Mouse (Mus musculus): Measurements from ENCODE around the gene Ubac1.

The Ubac1 gene

DNA sequence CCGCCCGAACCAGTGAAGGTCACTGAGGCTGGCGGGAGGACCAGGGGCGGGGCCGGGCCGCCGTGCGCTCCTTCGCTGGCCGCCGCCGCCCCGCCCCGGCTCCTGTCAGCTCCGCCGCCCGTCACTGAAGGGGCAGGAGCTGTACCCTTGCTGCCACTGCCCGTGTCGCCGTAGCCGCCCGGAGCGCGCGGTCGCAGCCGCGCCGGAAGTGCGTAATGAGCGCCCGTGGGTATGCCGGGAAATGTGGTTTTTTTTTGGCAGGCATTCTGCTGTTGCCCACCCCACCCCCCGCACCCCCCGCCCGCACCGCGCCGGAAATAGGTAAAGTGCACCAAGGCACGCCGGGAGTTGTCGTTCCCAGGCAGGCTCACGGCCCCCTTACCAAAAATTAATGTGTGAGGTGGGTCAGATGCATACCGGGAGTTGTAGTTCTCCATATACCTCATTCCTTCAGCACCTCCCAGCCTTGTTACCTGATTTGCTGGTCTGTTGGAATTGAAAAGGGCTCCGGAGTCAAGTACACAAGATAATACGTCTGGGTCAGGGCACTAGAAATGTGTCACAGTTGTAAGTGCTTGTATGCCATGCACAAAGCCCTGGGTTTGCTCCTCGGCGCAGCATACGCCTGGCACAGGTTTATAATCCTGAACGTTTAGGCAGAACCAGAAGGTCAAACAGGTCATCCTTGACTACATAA is at the start of gene Ubac1:
Gene Ubac1 (minus strand): TSS at position 187 of the 697 bp plus-strand sequence.
- peak; percentile 95 for DNase-seq

DNA sequence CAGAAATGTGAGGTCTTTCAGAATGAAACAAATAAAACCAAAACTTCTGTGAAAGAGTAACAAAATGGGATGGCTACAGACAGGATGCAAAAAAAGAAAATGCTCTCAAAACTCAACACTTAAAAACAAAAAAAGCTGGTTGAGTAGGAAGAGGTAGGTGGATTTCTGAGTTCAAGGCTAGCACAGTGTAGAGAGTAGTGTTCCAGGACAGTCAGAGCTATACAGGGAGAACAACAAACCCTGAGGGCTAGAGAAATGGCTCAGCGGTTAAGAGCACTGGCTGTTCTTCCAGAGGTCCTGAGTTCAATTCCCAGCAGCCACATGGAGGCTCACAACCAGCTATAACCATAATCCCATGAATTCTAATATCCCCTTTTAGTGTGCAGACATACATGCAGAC is 47.0 kb upstream of the Ubac1 start:
- DNase-seq, result no peak

DNA sequence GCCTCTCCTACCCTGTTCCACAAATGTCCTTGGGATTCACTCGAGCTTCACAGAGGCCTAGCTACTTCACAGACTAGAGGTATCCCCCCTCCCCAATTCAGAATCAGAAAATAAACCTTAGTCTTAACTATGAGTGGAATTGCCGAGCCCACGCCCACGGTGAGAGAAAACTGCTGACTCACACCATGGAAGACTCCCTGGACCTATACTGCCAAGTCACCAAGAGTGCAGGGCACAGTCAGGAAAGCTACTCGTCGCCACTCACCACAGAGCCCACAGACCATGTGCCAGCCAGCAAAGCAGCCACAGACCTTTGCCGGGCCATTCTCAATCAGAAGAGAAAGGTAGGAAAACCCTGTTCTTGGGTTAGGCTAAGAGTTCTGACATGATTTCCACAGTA is 46.6 kb upstream of the Ubac1 start:
- DNase-seq, result no peak

DNA sequence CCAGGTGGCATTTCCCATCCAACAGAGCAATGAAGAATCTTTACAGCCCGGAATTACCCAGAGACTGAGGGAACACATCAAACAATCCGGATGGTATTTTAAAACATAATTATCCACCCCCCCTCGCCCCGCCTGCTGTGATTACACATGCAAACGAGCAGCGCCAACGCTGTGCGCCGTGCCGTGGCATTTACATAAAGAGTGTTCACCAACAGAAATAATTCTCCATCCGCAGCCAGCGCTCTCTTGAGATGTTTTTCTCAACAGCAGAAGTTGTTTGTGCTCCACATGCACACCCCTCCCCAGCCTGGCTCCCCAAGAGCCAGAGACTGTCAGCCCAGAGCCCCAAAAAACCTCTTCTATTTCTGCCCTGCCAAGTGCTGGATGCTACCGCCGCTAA is 45.0 kb upstream of the Ubac1 start:
- no peak for DNase-seq

DNA sequence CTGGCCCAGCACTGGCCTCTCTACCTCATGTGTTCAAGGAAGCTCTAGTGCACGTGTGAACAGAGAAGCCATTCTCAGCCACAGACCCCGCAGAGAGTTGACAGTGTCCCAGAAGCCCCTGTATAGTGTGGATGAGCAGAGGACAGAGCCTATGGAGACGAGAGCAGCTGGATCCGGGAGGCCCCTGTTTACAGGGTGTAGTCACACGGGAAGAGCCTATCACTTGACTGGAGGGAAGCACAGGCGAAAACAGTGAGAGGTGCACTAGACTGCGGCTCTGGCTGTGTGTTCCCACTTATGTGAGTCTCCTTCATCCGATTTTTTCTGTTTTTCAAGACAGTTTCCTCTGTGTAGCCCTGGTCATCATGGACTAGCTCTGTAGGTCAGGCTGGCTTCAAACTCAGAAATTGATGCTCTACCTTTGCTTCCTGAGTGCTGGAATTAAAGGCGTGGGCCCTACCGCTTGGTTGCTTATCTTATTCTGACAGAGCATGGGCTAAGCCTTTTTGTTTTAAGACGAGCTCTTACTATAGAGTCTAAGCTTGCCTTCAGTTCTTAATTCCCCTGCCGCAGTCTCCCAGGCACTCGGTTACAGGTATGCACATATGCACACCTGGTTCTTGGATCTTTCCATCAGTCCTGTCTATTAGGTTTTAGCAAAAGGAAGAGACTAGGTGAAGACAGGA is 41.3 kb upstream of the Ubac1 start:
- DNase-seq, result no peak

DNA sequence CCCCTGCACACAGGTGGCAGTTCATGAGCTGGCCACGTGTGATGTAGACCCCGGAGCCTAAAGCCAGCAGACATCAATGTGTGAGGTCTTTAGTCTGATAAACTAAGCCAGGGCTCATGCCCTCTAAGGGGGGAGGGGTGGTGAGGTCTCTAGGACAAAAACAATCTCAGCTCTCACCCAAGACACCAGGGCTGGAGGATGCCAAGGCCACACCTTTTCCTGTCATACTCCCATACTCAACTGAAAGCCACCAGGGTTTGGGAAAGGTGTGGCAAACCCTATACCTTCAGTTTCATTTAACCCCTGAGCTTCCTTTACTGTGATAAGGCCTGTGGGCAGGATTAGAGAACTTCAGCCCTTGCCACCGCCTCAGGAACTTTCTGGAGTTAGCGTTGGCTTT is 40.7 kb upstream of the Ubac1 start:
- no peak for DNase-seq

DNA sequence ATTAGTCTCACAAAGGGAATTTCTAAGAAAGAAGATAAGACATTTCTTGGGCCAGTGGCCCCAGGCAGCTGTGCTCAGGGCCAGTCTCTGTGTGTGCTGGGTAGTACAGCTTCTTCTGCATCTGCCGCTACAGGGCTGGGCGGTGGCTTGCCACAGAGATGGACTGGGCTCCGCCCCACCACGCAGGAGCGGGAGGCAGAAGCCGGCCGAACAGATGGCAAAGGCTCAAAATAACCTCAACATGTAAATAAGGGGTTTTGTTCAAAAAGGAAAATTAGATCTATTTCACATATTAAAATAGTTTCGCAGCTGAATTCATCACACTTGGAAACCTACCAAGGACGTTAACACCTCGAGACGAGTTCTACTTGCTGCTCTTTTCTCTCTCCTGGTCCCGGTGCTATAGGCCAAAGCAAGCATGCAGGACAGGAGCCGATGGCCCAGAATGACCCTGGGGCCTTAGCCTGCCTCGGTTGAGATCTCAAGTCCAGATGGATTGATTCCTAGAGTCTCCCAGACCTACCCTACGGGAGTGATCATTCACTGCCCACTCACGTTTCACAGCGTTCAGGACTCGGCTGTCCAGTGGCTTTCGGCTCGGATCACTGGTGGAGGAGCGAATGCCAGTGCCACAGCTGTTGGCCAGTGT is 39.6 kb upstream of the Ubac1 start:
- no peak for DNase-seq

DNA sequence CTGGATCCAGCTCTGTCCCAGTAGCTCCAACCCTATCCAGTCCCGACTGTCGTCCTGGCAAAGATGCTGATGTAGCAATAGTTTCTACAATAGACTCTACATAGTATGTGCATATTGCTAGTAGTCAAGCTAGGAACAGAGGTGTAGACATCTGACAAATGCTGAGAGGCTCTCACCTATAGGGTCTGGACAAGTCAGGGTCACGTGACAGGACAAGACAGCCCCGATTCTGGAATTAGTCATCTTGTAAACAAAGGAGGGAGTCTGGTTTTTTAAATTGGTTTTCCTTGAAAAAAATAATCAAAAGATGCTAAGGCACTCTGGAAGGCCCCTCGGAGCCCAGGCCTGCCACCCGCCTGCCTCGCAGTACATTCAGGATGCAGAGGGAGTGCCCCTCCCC is 35.5 kb upstream of the Ubac1 start:
- no peak for DNase-seq

DNA sequence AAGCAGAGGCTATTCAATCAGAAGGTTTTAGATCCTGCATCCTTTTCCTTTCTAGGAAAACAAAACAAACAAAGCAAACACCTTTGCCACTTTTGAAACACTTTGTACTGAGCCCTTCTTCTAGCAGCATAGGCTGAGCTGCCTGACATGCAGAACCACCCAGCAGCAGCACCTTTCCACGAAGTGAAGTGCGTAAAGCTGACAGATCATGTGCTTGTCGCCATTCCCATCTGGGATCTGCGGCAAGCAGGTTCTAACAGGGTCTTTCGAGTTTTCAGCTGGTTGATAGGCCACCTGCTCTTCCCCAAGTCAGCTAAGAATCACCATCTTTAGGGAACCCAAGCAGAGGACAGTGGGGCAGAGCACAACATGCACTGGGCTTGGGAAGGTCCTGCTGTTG is 34.7 kb upstream of the Ubac1 start:
- no peak for DNase-seq

DNA sequence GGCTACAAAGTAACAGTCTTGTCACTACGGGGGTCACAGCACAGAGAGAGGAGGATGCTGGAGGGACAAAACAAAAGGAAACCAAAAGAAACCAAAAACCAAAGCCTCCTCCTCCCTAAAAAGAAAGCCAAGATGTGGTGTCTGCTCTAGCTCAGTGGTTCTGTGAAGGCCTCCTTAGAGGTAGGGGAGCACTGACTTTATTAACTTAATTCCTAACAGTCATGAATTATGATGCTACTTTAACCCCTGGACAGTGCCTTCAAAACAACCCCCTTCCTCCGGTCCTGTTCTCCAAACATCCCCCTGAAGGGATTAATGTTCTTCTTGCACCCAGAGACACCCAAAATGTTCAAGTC is 34.2 kb upstream of the Ubac1 start:
- no peak for DNase-seq

DNA sequence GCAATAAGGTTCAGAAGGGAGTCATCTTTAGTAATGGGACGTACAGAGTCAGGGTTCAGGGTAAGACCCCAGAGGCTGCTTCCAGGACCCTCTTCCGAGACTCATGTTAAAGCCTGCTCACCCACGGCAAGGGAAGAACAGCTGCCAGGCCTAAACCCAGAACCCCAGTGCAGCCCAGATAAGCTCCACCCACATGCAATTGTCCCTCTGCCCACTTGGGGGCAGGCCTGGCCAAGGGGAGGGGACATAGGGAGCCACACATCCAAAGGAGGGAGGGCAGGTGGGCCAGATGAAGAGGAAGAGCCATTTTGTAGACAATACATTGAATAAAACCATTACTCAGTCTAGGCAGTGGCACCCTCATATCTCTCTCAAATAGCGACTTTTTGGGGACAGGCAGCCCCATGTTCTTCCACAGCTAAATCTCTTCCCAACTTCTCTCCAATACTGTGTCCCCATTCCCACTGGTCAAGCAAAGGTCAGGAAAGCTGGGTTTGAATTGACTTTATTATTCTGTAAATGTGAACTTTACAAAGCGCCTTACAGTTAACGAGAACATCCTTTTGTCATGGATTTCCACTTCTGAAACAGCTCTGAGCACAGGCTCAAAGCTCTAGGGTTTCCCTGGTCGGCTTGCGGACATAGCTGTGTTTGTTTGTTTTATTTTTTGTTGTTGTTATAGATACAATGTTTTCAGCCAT is 33.6 kb upstream of the Ubac1 start:
- peak; percentile 55 for DNase-seq

DNA sequence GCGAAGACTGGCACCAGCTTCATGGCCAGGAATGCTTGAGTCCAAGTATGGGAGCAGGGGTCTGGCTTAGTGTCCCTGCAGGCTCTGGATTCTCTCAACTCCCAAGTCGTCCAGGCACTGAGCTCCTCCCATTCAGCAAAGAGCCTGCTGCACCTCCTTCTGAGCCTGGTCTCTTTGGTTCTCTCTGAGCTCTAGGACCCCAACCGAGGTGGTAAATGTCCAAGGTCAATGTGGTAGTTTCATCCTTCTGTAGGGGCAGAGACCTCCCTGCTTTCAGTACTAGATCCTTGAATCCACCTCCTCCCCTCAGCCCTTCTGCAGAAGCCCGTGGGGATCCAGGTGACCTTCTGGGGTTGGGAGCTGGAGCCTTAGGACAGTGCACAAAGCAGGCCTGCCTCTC is 31.3 kb upstream of the Ubac1 start:
- no peak for DNase-seq

DNA sequence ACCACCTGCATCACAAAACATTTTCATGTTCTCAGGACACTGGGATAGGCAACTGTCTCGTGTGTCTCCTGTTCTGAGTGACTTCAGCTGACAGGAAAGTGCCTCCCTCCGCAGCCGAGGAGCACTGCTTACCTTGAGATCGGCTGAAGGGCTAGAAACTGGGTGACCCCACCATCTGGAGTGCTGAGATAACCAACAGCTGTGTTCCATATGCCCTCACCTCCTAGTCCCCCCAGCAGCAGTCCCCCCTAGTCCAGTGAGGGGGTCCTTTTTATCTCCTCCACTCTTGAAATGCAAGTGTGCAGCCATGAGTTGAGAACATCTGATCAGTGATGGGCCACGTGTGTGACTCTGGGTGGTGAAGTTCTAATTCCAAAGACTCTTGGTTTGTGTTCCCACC is 27.3 kb upstream of the Ubac1 start:
- DNase-seq, result no peak

DNA sequence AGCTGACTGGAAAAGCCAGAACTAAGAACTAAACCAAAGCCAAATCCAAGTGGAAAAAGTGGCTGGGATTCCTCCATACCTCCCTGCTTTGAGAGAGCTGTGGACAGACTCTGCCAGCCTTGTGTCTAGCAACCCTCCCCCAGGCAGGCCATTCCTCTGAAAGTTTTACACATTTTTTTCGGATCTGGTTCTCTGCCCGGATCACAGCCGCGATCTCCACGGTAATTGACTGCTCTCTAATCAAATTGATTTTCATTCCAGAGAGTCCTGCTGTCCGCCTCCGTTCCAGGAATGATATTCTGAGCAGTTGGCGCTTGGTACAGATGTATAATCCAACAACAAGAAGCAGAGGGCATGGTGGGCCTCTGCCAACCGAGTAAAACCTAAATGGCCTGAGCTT is 22.7 kb upstream of the Ubac1 start:
- no peak for DNase-seq

DNA sequence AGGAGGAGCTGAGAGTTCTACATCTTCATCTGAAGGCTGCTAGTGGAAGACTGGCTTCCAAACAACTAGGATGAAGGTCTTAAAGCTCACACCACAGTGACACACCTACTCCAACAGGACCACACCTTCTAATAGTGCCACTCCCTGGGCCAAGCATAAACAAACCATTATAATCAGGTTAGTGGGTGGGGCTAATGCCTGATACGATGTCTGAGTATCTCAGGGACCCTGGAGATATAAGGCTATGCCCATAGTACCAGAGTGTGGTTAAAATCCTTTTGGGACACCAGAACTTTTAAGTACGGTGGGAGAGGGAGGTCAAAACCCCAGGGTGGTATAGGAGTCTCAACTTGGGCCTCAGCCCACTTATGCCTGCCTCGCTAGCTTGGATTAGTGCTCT is 21.1 kb upstream of the Ubac1 start:
- no peak for DNase-seq

DNA sequence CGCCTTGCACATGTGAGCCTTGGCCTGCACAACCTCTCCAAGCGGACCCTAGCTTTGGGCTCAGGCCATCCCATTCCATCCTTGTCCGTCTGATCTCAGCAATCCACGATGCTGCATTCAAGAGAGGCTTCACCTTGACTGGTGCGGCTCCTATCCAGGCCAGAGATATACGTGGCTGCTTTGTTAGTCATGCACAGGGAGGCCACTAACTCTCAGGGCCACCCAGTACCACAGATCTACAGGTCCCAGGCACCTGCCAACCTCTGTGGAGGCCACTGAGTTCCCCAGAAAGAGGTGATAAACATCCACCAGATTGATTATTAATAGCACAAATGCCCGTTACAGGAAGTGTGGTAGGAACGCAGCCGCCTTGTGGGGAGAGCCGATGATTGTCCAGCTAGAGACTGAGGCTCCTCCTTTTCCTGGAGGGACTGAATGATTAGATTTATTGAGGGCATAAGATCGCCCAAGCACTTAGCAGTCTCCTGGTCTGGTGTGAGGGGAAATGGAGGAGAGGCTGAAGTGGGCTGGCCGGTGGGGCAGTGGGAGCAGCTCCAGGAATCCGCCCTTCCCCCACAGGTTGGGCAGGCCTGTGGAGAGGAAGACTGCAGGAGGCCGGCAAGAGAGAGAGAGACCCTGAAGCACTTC is 19.7 kb upstream of the Ubac1 start:
- peak; percentile 51 for DNase-seq

DNA sequence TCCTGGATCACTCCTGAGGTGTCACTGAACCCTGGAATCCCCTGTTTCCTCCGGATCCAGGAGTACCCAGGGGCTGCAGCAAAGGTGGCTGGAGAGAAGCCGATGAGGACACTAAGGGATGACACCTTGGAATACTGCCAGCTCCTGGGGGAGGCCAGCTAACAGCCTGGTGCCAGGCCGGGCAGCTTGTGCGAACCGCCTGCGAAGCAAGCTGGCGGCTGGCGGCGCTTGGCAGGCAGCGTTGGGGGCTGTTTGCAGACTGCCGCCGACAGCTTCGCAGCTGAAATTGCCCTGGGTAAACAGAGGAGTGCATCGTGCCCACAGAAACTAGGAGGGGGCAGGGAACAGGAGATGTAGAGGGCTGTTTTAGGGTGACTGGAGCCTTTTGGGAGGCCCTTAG is 18.4 kb upstream of the Ubac1 start:
- no peak for DNase-seq

DNA sequence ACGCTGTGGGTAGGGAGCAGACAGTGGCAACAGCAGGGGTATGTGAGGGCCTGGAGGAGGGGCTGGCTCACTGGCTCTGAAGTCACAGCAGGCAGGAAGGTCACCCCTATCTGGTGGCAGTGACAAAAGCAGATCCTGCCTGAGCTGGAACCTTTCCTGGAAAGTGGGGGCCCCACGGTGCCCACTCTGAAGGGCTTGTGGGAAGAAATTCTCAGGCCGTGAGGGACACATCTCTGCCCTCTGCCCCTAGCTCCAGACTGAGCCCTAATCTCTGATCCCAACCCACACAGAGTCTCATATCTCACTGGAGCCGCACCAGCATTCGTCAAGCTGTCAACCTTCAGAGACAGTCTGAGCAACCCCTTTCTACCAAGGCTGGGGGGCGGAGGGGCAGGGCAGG is 15.8 kb upstream of the Ubac1 start:
- DNase-seq, result no peak

DNA sequence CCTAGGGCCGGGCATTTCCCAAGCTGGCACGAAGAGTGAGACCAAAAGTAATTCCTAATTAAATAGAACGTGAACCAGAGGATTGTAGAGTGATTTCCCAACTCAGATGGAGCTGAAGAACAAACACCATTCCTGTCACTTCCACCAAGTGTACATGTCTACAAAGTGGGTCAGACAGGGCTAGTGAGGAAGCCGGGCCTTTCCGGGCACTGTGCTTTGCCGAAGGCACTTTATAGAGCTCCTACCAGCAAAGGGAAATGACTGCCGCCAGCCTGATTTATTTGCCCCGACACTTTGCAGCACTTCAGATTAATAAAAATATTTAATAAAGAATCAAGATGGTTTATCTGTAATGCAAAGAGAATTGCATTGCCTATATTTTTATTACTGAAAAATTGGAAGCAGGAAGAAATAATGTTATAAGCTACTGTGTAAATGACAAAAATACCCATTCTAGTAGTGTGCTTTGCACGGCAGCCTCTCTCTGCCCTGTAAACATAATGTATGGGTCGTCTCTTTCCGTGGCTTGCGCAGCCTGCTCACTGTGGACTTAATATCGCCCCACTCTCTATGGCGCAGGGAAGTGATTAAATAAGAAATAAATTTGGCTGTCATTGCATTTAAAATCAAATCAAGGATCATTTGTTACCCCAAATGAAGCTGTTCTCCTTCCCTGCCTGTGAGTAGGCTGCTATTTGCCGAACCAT is 12.9 kb upstream of the Ubac1 start:
- DNase-seq, result no peak

DNA sequence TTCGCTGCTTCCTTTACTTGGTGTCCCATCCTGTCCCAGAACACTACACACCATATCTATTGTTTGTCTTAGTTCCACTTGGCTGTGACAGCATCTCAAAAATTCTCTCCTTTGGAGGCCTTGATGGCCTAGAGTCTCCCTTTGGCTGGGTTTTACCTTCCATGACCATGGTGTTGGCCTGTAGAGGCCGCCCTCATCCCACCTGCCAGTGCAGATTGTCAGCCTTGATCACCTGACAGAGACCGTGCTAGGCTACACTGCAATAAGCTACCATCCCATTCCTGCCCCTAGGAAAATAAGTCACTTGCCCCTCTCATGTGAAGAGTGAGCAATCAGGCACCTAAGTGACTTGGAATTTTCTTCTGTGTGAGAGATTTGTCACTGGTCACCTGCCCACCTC is 8.7 kb upstream of the Ubac1 start:
- no peak for DNase-seq

DNA sequence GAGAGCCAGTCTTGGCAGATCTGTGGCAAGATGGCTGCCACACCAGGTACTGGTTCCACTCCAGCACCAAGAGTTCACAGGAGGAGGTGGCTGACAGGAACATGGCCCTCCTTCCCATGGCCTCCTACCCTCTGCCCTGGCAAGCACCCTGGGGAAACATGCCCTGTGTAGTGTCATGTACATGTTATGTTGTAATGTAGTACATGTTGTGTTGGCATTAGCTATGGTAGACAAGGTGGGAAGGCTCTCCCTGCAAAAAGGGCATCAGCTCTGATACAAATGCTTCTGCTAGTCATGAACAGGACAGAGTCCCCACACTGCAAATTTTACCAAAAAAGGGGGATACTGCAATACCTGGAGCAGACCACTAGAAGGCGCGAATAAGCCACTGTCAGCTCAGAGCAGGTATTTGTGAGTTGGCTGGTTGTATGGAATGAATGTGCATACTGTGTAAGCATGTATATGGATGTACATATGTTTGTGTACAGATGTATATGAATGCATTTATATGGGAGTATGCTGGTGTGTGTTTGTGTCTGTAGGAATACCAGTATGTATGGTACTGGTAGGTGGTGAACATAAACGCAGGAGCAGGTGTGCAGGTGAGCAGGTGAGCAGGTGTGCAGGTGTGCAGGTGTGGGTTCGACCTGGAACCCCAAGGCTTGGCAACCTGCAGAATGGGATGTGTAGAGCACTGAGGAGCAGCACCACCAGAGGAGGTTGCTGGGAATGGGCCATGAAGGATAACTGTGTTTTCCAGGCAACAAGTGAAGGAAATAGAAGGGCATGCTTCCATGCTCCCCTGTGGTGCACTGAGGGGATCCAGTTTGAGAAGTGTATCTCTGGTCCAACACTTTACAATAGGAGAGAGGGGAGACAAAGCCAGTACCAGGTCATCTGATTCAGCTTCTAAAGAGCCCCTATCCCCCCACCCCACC is 2.9 kb upstream of the Ubac1 start:
- peak; percentile 24 for DNase-seq

DNA sequence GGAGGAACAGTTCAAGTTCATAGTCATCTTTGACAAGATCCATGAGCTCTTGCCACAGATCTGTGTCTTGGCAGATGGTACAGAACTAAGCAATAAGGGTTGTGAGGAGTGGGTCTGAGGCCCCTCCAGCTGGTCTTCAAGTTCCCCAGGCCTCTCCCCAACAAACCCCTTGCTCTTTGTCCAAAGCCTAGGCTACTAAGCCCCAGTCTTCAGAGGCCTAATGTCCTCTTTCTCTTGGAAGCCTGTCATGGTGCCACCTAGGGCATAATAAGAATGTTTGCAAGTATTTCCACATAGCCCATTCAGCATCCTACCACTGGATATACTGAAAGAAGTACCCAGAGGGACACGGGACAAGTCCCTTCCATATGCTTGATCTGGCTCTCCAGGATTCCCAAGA is 1.1 kb upstream of the Ubac1 start:
- no peak for DNase-seq
